Mouse (Mus musculus) heart, embryonic 11.5 days (tissue): ENCODE measurements around the gene Cpt1a. TPM values are rescaled to one million over a fixed set of nuclear protein-coding genes. Genes with fewer than 3 reads are reported as not detected.
A peak's percentile ranks its signal among the peaks of the same experiment; 100 is the strongest.

Source experiments
- ATAC-seq: fragments of 200-750 bp; cut with Nextera tagmentation; replicated peaks from 2 replicates; pipeline ENCODE4 v1.8.0; 2017; ENCODE audit warnings: moderate library complexity; ENCODE audit not compliant: insufficient number of reproducible peaks, low FRiP score, low TSS enrichment
- H3K27ac ChIP-seq: fragments of 300-500 bp; sonication (generic); 2 replicates; pipeline ENCODE4 v1.5.1; 2014; ENCODE audit warnings: mild to moderate bottlenecking, low read depth, low read length
- H3K27me3 ChIP-seq: fragments of 300-500 bp; sonication (generic); 2 replicates; pipeline ENCODE4 v1.6.1; 2014; ENCODE audit warnings: mild to moderate bottlenecking, low read length, mixed read lengths; ENCODE audit not compliant: control insufficient read depth, insufficient read depth
- H3K36me3 ChIP-seq: fragments of 300-500 bp; sonication (generic); 2 replicates; pipeline ENCODE4 v1.6.1; 2014; ENCODE audit warnings: mild to moderate bottlenecking, low read length, moderate library complexity, mixed read lengths; ENCODE audit not compliant: control insufficient read depth, insufficient read depth
- H3K4me1 ChIP-seq: fragments of 300-500 bp; sonication (generic); 2 replicates; pipeline ENCODE4 v1.6.1; 2014; ENCODE audit warnings: low read length; ENCODE audit not compliant: control insufficient read depth, insufficient read depth
- H3K4me2 ChIP-seq: fragments of 300-500 bp; sonication (generic); 2 replicates; pipeline ENCODE4 v1.6.1; 2014; ENCODE audit warnings: mild to moderate bottlenecking, moderate library complexity
- H3K4me3 ChIP-seq: fragments of 300-500 bp; sonication (generic); 2 replicates; pipeline ENCODE4 v1.5.1; 2014; ENCODE audit warnings: low read depth, low read length
- H3K9ac ChIP-seq: fragments of 300-500 bp; sonication (generic); 2 replicates; pipeline ENCODE4 v1.6.1; 2014; ENCODE audit warnings: mild to moderate bottlenecking, low read depth, low read length, moderate library complexity
- H3K9me3 ChIP-seq: fragments of 300-500 bp; sonication (generic); replicated peaks from 2 replicates; pipeline ENCODE4 v1.6.1; 2016; ENCODE audit warnings: low read length; ENCODE audit not compliant: control insufficient read depth
- WGBS: fragments of 180-500 bp; shearing (Covaris S2); extraction: QIAGEN DNeasy Blood & Tissue Kit; methylation state at CpG from one replicate; pipeline ENCODE4 v1.1.7; 2014; ENCODE audit not compliant: insufficient replicate concordance; 5-methylcytosine and 5-hydroxymethylcytosine counted together
- polyA plus RNA-seq: library from polyadenylated mRNA; unstranded; fragments of >200 nt; fragmentation: Nextera tagmentation; extraction: Ambion mirVana; gene quantifications from 2 replicates; pipeline ENCODE4 v1.2.1, GENCODE M21; 2014

The Cpt1a gene
- polyA plus RNA-seq, 1 experiment from 2014 or later: 14.3 TPM

DNA sequence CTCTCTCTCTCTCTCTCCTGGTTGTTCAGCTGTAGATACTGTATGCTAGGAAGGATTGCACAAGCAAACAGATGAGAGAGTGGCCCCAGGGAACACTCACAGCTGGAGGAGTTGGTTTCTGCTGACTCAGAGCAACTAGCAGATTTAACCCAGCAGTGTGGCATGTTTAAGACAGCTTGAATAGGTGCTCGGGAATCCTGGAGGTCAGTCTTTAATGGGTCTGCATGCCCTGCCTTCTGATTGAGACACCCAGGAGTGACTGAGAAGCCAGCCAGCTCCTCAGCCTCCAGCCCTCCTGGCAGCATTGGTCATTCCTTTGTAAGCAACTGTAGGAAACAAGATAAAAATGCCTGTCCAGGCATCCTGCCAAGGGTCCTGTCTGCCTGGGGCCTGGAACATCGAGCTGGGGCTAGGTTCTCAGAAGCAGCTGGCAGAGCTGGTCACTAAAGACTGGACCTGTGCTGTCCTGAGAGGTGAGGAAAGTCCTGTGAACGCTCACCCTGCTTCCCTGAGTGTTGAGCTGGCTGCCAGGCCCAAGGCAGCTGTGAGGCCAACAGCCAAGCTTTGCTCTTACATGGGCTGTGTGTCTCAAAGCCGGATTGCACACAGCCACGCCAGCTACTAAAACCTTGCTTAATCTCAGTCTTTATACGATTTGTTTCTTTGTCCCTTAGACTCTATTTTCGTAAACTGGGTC lies 31.4 kb downstream of the Cpt1a start:
- WGBS: 38% methylated on average over 7 of the region's 7 CpGs

DNA sequence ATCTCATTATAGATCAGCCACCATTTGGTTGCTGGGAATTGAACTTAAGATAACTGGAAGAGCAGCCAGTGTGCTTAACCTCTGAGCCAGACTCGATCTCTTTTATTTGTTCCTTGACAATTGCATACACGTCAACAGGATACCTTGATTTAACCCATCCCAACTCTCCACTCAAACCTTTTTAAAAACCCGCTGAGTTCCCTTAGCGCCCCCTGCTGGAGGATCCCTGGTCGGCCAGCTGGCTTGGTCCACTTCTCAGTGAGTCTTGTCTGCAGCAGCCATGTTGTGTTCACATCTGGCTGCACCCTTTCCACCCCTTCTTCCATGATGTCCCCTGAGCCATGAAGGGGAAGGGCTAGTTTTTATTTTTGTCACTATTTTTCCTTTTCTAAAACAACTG lies 33.0 kb downstream of the Cpt1a start:
- Histone ChIP-seq H3K4me3 (no peak overlapping the region), H3K4me1 (peaks cover 8% of the 10 kb centered on the region), H3K4me2 (no peak overlapping the region), H3K36me3 (peaks cover 5% of the 10 kb centered on the region), H3K9ac (no peak overlapping the region), H3K27ac (no peak overlapping the region), H3K27me3 (no peaks in the 10 kb centered on the region), H3K9me3 (no peaks in the 10 kb centered on the region)
- WGBS: 58% methylated on average over 5 of the region's 5 CpGs
- no peak for ATAC-seq

More for the DNA sequence above, 31.4 kb downstream of the Cpt1a start:
- peaks cover 8% of the 10 kb centered on the region for H3K4me1 ChIP-seq
- H3K4me2 ChIP-seq: no peak overlapping the region
- H3K36me3 ChIP-seq: peaks cover 4% of the 10 kb centered on the region
- H3K27ac ChIP-seq: peak overlapping the region; percentile 67
- no peak overlapping the region for H3K4me3 ChIP-seq
- H3K9ac ChIP-seq: no peak overlapping the region
- no peaks in the 10 kb centered on the region for H3K27me3 ChIP-seq
- no peaks in the 10 kb centered on the region for H3K9me3 ChIP-seq
- ATAC-seq: peak; percentile 47

DNA sequence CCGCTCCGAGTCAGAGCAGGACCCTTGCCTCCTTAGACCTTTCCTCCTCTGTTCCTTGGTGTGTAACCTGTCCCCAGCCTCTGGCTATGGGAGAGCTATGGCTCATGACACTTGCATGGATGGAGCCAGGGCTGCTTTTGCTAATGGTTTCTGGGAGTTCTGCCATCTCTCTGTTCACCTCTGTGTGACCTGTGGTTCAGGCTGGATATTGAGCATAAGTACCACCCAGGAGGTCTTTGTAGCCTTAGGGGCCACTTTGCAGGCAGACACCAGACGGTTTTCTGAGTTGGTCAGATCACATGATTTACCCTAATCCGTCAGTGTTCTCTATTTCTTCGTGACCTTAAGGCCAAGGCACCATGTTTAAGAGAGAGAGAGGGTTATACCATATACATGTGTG lies 34.4 kb downstream of the Cpt1a start:
- no peak for ATAC-seq
- H3K36me3 ChIP-seq: peaks cover 5% of the 10 kb centered on the region
- 70% methylated on average over 5 of the region's 5 CpGs for WGBS

DNA sequence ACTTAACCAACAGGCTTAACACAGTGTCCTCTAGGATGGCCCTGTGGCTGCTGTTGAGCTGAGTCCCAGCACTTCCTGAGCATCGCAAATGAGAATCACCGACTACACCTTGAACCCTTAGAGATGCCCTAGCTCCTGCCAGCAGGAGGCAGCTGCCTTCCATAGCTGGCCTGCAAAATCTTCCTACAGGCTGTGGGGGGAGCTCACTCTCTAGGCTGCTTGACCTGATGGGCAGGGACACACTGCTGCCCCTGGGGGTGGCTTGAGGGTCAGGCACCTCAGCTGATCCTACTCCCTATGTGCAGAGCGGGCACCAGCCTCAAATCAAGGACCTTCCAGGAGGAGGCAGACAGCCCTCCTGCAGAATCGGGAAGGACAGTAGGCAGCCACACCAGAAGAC lies 35.5 kb downstream of the Cpt1a start:
- 73% methylated on average over 4 of the region's 4 CpGs for WGBS
- peaks cover 5% of the 10 kb centered on the region for H3K36me3 ChIP-seq
- no peak overlapping the region for H3K4me3 ChIP-seq
- ATAC-seq: no peak
- H3K9ac ChIP-seq: no peak overlapping the region
- H3K27me3 ChIP-seq: no peaks in the 10 kb centered on the region
- no peak overlapping the region for H3K27ac ChIP-seq
- no peak overlapping the region for H3K4me2 ChIP-seq
- peaks cover 8% of the 10 kb centered on the region for H3K4me1 ChIP-seq
- no peaks in the 10 kb centered on the region for H3K9me3 ChIP-seq

More for the DNA sequence above, 34.4 kb downstream of the Cpt1a start:
- Histone ChIP-seq H3K9ac (no peak overlapping the region), H3K27me3 (no peaks in the 10 kb centered on the region), H3K4me1 (peaks cover 8% of the 10 kb centered on the region), H3K9me3 (no peaks in the 10 kb centered on the region), H3K27ac (no peak overlapping the region), H3K4me2 (no peak overlapping the region), H3K4me3 (no peak overlapping the region)

DNA sequence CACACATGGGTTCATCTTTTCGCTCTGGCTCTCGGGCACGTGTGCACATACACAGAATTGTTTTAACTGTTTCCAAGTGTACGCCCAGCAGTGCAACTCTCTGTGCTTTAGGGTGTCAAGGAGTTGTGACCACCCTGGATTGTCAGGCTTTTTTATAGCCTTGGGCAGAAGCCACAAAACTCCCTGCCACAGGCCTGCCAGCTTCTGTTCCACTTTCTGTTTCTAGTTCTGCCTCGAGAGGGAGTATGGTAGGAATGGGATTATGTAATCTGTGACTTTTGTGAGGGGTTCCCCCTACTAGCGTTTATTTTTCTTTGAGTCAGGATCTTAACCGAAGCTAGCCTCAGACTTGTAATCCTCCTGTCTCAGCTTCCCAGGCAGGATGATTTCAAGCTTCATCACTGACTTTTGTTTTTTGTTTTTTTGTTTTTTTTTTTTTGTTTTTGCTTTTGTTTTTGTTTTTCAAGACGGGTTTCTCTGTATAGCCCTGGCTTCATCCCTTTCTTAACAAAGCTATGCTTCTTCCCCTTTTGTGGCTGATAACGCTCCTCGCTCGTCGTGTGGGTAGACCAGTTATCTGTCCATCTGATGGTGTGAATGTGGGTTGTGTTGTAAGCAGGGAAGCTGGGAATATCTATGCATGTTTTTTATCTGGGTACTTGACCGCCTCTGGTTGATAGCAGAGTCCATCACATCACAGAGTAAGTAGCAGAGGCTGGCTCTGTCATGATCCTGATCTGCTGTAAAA lies 37.9 kb downstream of the Cpt1a start:
- 74% methylated on average over 13 of the region's 13 CpGs for WGBS
- peaks cover 13% of the 10 kb centered on the region for H3K36me3 ChIP-seq
- no peak for ATAC-seq

DNA sequence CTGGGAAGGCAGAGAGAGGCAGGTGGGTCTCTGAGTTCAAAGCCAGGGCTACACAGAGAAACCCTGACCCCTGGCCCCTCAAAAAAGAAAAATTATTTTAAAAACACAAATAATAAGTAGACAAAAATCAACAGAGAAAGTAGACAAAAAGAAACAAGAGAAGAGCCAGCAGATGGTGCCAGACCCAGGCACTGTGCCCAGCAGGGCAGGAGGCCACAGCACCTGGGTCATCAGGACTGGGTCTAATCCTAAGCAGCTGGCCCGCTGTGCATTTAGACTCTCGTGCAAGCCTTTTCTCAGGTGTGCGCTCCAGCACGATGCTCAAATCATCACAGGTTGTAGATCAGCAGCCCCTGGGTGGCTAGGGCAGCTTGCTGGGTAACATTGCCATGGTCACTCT lies 41.4 kb downstream of the Cpt1a start:
- H3K4me1 ChIP-seq: no peaks in the 10 kb centered on the region
- H3K4me2 ChIP-seq: no peak overlapping the region
- peaks cover 3% of the 10 kb centered on the region; the same call in 1 of the 2 replicates for H3K9me3 ChIP-seq
- H3K9ac ChIP-seq: no peak overlapping the region
- H3K27me3 ChIP-seq: no peaks in the 10 kb centered on the region
- 89% methylated on average over 4 of the region's 4 CpGs for WGBS
- no peak for ATAC-seq
- H3K4me3 ChIP-seq: no peak overlapping the region
- peaks cover 12% of the 10 kb centered on the region for H3K36me3 ChIP-seq
- no peak overlapping the region for H3K27ac ChIP-seq

More for the DNA sequence above, 37.9 kb downstream of the Cpt1a start:
- Histone ChIP-seq H3K4me1 (no peaks in the 10 kb centered on the region), H3K4me3 (no peak overlapping the region), H3K27ac (no peak overlapping the region), H3K27me3 (no peaks in the 10 kb centered on the region), H3K9ac (no peak overlapping the region), H3K9me3 (peaks cover 3% of the 10 kb centered on the region; the same call in 1 of the 2 replicates), H3K4me2 (no peak overlapping the region)

DNA sequence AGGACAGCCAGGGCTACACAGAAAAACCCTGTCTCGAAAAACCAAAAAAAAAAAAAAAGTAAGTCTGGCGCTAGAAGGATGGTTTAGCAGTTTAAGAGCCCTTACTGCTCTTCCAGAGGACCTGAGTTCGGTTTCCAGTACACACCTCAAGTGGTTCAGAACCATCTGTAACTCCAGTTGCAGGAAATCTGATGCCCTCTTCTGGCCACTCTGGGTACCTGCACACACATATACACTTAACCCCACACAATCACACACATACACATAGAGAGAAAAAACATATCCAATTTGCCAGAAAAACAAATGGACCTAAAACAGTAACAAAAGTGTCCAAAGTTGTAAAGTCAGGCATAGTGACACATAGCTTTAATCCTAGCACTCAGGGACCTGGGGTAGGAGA lies 43.0 kb downstream of the Cpt1a start:
- WGBS: 100% methylated on average over 3 of the region's 3 CpGs
- Histone ChIP-seq H3K9me3 (peaks cover 3% of the 10 kb centered on the region; the same call in 1 of the 2 replicates), H3K4me2 (no peak overlapping the region), H3K4me1 (no peaks in the 10 kb centered on the region), H3K9ac (no peak overlapping the region), H3K27ac (no peak overlapping the region), H3K36me3 (peaks cover 10% of the 10 kb centered on the region), H3K4me3 (no peak overlapping the region), H3K27me3 (no peaks in the 10 kb centered on the region)
- ATAC-seq: no peak

DNA sequence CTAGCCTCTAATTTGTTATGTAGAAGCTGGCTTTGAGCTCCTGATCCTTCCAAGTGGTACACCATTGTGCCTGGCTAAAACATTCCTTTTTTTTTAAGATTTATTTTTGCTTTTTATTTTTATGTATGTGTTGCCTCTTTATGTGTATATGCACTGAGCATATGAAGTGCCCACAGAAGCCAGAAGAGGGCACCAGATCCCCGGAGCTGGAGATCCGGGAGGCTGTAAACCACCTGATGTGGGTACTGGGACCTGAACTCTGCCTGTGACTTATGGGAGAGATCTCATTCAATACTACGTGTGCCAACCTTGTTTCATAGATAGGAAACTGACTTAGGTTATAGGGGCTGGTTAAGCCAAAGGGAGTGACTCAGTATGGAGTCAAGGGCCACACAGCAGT lies 46.1 kb downstream of the Cpt1a start:
- Histone ChIP-seq H3K4me2 (no peak overlapping the region), H3K4me1 (no peaks in the 10 kb centered on the region), H3K27ac (no peak overlapping the region), H3K27me3 (no peaks in the 10 kb centered on the region), H3K9me3 (peaks cover 3% of the 10 kb centered on the region; the same call in 1 of the 2 replicates), H3K4me3 (no peak overlapping the region), H3K36me3 (peaks cover 10% of the 10 kb centered on the region), H3K9ac (no peak overlapping the region)
- WGBS: 84% methylated on average over 3 of the region's 3 CpGs
- no peak for ATAC-seq
